Comparison of ENCODE assay signal across 7 mouse cellular contexts in the genomic region with DNA sequence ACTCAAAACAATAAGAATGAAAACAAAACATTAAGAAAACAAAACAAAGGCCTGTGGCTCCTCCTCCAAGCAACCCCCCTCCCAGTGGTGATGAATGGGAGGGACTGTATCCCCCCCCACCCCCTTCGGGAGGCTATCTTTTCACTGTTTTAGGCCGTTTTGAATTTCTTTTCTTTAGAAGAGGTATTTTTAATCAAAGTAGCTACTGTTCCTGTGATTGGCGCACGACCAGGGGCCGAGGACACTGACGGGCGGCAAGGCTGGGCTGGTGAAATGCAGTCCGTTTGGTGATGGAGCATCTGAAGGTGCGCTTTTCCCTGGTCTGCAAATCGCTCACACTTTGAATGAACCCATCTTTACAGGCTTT. TPM values are rescaled to one million over a fixed set of nuclear protein-coding genes. Genes with fewer than 3 reads are reported as not detected.
DNase-seq lines count a peak whose midpoint lies in the region; ATAC-seq and TF ChIP-seq lines count a peak whose summit lies in the region.

Gene Lancl2, plus strand, starts transcription at position 165 of the 367 bp plus-strand sequence.

- TF ChIP-seq CTCF in E14TG2a.4 (conservative IDR thresholded peaks at IDR 0.05; ENCODE audit: low read length) (no peak), Patski (IDR thresholded peaks at IDR 0.05) (no peak)
- TF ChIP-seq CTCF in intestine, postnatal 0 days (IDR thresholded peaks at IDR 0.05; ENCODE audit: low read depth) = no peak

- POLR2A ChIA-PET in Patski (lab: Charles Lee) = interaction anchor here (2.5 kb wide), 1 partner anchor 10 kb away, joined by 21 read pairs; the partner anchor contains the start of gene Pyurf

- CTCF ChIA-PET in Patski (lab: Charles Lee) = interaction anchor here (0.7 to 1.6 kb wide), 3 partner anchors 9 to 104 kb away, joined by 3 to 4 read pairs (median 3); partner anchors contain the start of gene Pyurf

- H3K4me2 ChIP-seq in embryonic facial prominence, embryonic 12.5 days (replicated peaks) = peak within 1 kb of the TSS; percentile 76
- peak within 1 kb of the TSS; percentile 79 for H3K4me2 ChIP-seq in intestine, postnatal 0 days (replicated peaks; ENCODE audit: low read depth)
- peak within 1 kb of the TSS; percentile 75 for H3K4me2 ChIP-seq in liver, embryonic 12.5 days
- H3K4me2 ChIP-seq in neural tube, embryonic 15.5 days = peak within 1 kb of the TSS; percentile 65

- DNase-seq in Patski (ENCODE audit: low read depth, low spot score) = no peak
- peak in 1 of 2 experiments; percentile 12 for DNase-seq in heart, adult 18-20 months

- WGBS in embryonic facial prominence, embryonic 12.5 days = 1% methylated on average over 10 of the region's 10 CpGs
- WGBS in intestine, postnatal 0 days = under 1% methylated on average over 10 of the region's 10 CpGs
- WGBS in liver, embryonic 12.5 days (ENCODE audit: insufficient replicate concordance) = 2% methylated on average over 10 of the region's 10 CpGs
- 0% methylated on average over 10 of the region's 10 CpGs for WGBS in neural tube, embryonic 15.5 days

- peaks cover 14% of the 10 kb centered on the region for H3K4me1 ChIP-seq in E14TG2a.4 (replicated peaks; ENCODE audit: low read depth, low read length)
- 0 out of 2 replicates have a peak, but pooled peaks cover 5% of the 10 kb centered on the region for H3K4me1 ChIP-seq in embryonic facial prominence, embryonic 12.5 days
- no peaks in the 10 kb centered on the region for H3K4me1 ChIP-seq in intestine, postnatal 0 days (replicated peaks; ENCODE audit: control insufficient read depth, insufficient read depth, low read length)
- H3K4me1 ChIP-seq in liver, embryonic 12.5 days = peaks cover 27% of the 10 kb centered on the region
- peaks cover 26% of the 10 kb centered on the region for H3K4me1 ChIP-seq in neural tube, embryonic 15.5 days

- peak within 1 kb of the TSS; percentile 98 for H3K27ac ChIP-seq in embryonic facial prominence, embryonic 12.5 days
- peak within 1 kb of the TSS; percentile 61 for H3K27ac ChIP-seq in intestine, postnatal 0 days (ENCODE audit: low read depth, low read length)
- peak within 1 kb of the TSS; percentile 90 for H3K27ac ChIP-seq in liver, embryonic 12.5 days
- peak within 1 kb of the TSS; percentile 98 for H3K27ac ChIP-seq in neural tube, embryonic 15.5 days (replicated peaks)

- no peaks in the 10 kb centered on the region for H3K36me3 ChIP-seq in E14TG2a.4 (ENCODE audit: insufficient read depth, low read length)
- no peaks in the 10 kb centered on the region for H3K36me3 ChIP-seq in embryonic facial prominence, embryonic 12.5 days
- no peaks in the 10 kb centered on the region for H3K36me3 ChIP-seq in intestine, postnatal 0 days (ENCODE audit: control insufficient read depth, insufficient read depth)
- no peaks in the 10 kb centered on the region for H3K36me3 ChIP-seq in liver, embryonic 12.5 days
- no peaks in the 10 kb centered on the region for H3K36me3 ChIP-seq in neural tube, embryonic 15.5 days

- no peaks in the 10 kb centered on the region for H3K27me3 ChIP-seq in E14TG2a.4 (ENCODE audit: insufficient read depth, low read length)
- H3K27me3 ChIP-seq in Patski = no peaks in the 10 kb centered on the region
- no peaks in the 10 kb centered on the region for H3K27me3 ChIP-seq in embryonic facial prominence, embryonic 12.5 days
- H3K27me3 ChIP-seq in intestine, postnatal 0 days (replicated peaks; ENCODE audit: control insufficient read depth, insufficient read depth, low read length) = no peaks in the 10 kb centered on the region
- no peaks in the 10 kb centered on the region for H3K27me3 ChIP-seq in liver, embryonic 12.5 days (replicated peaks)
- H3K27me3 ChIP-seq in neural tube, embryonic 15.5 days (replicated peaks) = no peaks in the 10 kb centered on the region

- ATAC-seq in Patski = peak; percentile 28
- peak; percentile 4; the same call in 1 of the 2 replicates for ATAC-seq in embryonic facial prominence, embryonic 12.5 days (ENCODE audit: insufficient number of reproducible peaks, insufficient read depth, low FRiP score, low TSS enrichment)
- ATAC-seq in intestine, postnatal 0 days = peak; percentile 14
- ATAC-seq in liver, embryonic 12.5 days = peak; percentile 23
- ATAC-seq in neural tube, embryonic 15.5 days (ENCODE audit: low FRiP score) = peak; percentile 54

- H3K9me3 ChIP-seq in E14TG2a.4 (ENCODE audit: low read length) = no peaks in the 10 kb centered on the region
- no peaks in the 10 kb centered on the region for H3K9me3 ChIP-seq in embryonic facial prominence, embryonic 12.5 days
- no peaks in the 10 kb centered on the region for H3K9me3 ChIP-seq in intestine, postnatal 0 days (ENCODE audit: control insufficient read depth)
- no peaks in the 10 kb centered on the region for H3K9me3 ChIP-seq in liver, embryonic 12.5 days (replicated peaks)
- no peaks in the 10 kb centered on the region for H3K9me3 ChIP-seq in neural tube, embryonic 15.5 days (replicated peaks)

- in situ Hi-C loops in Patski (cut with MboI; ENCODE audit: low pct_unique_long_range_greater_than_20kb) = no loop called here

- H3K4me3 ChIP-seq in E14TG2a.4 (replicated peaks; ENCODE audit: low read length) = peak within 1 kb of the TSS; percentile 84
- H3K4me3 ChIP-seq in embryonic facial prominence, embryonic 12.5 days = peak within 1 kb of the TSS; percentile 60
- H3K4me3 ChIP-seq in intestine, postnatal 0 days (ENCODE audit: low read depth, low read length) = peak within 1 kb of the TSS; percentile 58
- peak within 1 kb of the TSS; percentile 81 for H3K4me3 ChIP-seq in liver, embryonic 12.5 days
- peak within 1 kb of the TSS; percentile 66 for H3K4me3 ChIP-seq in neural tube, embryonic 15.5 days (replicated peaks)

- peak within 1 kb of the TSS; percentile 77 for H3K9ac ChIP-seq in embryonic facial prominence, embryonic 12.5 days
- H3K9ac ChIP-seq in intestine, postnatal 0 days (ENCODE audit: low read depth, low read length) = peak within 1 kb of the TSS; percentile 60
- peak within 1 kb of the TSS; percentile 86 for H3K9ac ChIP-seq in liver, embryonic 12.5 days
- H3K9ac ChIP-seq in neural tube, embryonic 15.5 days (replicated peaks) = peak within 1 kb of the TSS; percentile 88

RNA-seq across cellular contexts. Expression of gene Lancl2, which starts in this region (rescaled TPM):
- 24.8 TPM for polyA plus RNA-seq in Patski (2021)
- 37.7 and 39.7 TPM in 2 replicates for polyA plus RNA-seq in embryonic facial prominence, embryonic 12.5 days (2016; fragmentation: Nextera tagmentation; extraction: Ambion mirVana)
- total RNA-seq in heart, adult 18-20 months (2021) = 10 to 100 TPM; 13.6 to 13.8 TPM
- 7.0 and 7.4 TPM in 2 replicates for polyA plus RNA-seq in intestine, postnatal 0 days (2015; fragmentation: Nextera tagmentation; extraction: Ambion mirVana)
- 17.1 and 18.7 TPM in 2 replicates for polyA plus RNA-seq in liver, embryonic 12.5 days (2016; fragmentation: Nextera tagmentation; extraction: Ambion mirVana)
- polyA plus RNA-seq in neural tube, embryonic 15.5 days (2015; fragmentation: Nextera tagmentation; extraction: Ambion mirVana) = 72.0 and 80.2 TPM in 2 replicates

Comparison
In these comparisons a context has a peak if more than half of its experiments do, and no peak if none do; other contexts are left out.
1. ATAC-seq: peak in every context shown above with its lines; median percentile 54 in neural tube, embryonic 15.5 days; 28 in Patski; 23 in liver, embryonic 12.5 days; 14 in intestine, postnatal 0 days; 4 in embryonic facial prominence, embryonic 12.5 days.